Mouse (Mus musculus): ENCODE data around the gene Sort1. TPM values are rescaled to one million over a fixed set of nuclear protein-coding genes. Genes with fewer than 3 reads are reported as not detected.

Gene Sort1
- polyA plus RNA-seq, 1 experiment: 94.4 TPM

DNA sequence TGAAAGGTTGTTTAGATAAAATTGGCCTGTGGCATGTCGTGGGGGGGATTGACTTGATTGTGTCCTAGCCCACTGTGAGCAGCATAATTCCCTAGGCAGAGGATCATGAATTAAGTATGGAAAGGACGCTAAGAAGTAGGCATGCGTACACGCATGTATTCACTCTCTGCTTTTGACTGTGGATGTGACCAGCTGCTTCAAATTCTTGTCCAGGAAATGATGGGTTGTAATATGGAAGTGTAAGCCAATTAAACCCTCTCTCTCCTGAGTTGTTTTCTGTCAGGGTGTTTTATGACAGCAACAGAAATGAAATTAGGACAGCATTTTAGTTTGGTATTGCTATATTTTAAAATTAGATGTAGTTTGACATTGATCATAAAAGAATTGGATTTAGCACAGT lies 41.0 kb downstream of the Sort1 start:
- no peak for DNase-seq
- Histone ChIP-seq H3K4me3 (replicated peaks; ENCODE audit: insufficient read depth, low read depth, low read length) (no peak overlapping the region), H3K27ac (ENCODE audit: insufficient read depth, low read length) (no peak overlapping the region), H3K27me3 (ENCODE audit: control insufficient read depth, insufficient read depth, low read length) (no peaks in the 10 kb centered on the region), H3K4me1 (ENCODE audit: control insufficient read depth, insufficient read depth, low read length) (peaks cover 9% of the 10 kb centered on the region)
- TF ChIP-seq POLR2A (IDR thresholded peaks at IDR 0.05; ENCODE audit: borderline replicate concordance, insufficient read depth, low read length): no peak
- 82% methylated on average over 4 of the region's 4 CpGs for WGBS

DNA sequence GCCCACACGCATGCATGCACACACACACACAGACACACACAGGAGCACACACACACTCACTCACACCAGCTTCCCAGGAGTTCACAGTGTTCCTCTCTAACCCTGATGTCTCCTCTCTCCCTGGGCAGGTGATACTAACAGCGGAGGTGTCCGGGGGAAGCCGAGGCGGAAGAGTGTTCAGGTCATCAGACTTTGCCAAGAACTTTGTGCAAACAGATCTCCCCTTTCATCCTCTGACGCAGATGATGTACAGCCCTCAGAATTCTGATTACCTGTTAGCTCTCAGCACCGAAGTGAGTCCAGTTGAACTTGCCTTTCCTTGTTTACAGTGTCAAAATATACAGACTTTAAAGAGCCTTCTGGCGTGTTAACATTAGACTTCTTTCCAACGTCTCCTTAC lies 41.6 kb downstream of the Sort1 start:
- peaks cover 9% of the 10 kb centered on the region for H3K4me1 ChIP-seq (ENCODE audit: control insufficient read depth, insufficient read depth, low read length)
- TF ChIP-seq POLR2A (IDR thresholded peaks at IDR 0.05; ENCODE audit: borderline replicate concordance, insufficient read depth, low read length) (no peak), CTCF (IDR thresholded peaks at IDR 0.05; ENCODE audit: borderline replicate concordance, insufficient read depth, low read depth, low read length) (no peak)
- WGBS: 96% methylated on average over 9 of the region's 9 CpGs

DNA sequence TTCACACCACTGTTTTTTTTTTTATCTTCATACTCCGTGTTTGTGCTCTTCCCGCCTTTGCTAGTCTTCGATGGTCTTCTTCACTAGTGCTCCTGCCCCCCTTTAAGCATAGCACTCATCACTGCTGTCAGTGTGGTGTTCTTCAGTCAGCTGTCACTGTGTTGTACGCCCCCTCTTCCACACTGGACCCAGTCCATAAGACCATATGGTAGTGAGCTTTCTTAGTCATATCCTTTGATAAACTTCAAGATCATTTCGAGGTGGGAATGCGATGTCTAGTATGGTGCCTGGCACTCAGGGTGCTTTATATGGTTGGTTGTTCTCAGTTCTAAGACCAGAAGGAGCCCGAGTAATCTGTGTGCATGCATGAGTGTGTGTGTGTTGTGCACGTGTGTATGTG lies 43.4 kb downstream of the Sort1 start:
- Histone ChIP-seq H3K4me3 (replicated peaks; ENCODE audit: insufficient read depth, low read depth, low read length) (no peak overlapping the region), H3K27me3 (ENCODE audit: control insufficient read depth, insufficient read depth, low read length) (no peaks in the 10 kb centered on the region), H3K4me1 (ENCODE audit: control insufficient read depth, insufficient read depth, low read length) (peaks cover 9% of the 10 kb centered on the region), H3K27ac (ENCODE audit: insufficient read depth, low read length) (no peak overlapping the region)
- DNase-seq: no peak
- 54% methylated on average over 8 of the region's 8 CpGs for WGBS
- no peak for TF ChIP-seq POLR2A (IDR thresholded peaks at IDR 0.05; ENCODE audit: borderline replicate concordance, insufficient read depth, low read length)
- no peak for TF ChIP-seq CTCF (IDR thresholded peaks at IDR 0.05; ENCODE audit: borderline replicate concordance, insufficient read depth, low read depth, low read length)

More for the DNA sequence above, 41.6 kb downstream of the Sort1 start:
- DNase-seq: no peak
- no peak overlapping the region for H3K27ac ChIP-seq (ENCODE audit: insufficient read depth, low read length)
- no peak overlapping the region for H3K4me3 ChIP-seq (replicated peaks; ENCODE audit: insufficient read depth, low read depth, low read length)
- H3K27me3 ChIP-seq (ENCODE audit: control insufficient read depth, insufficient read depth, low read length): no peaks in the 10 kb centered on the region

DNA sequence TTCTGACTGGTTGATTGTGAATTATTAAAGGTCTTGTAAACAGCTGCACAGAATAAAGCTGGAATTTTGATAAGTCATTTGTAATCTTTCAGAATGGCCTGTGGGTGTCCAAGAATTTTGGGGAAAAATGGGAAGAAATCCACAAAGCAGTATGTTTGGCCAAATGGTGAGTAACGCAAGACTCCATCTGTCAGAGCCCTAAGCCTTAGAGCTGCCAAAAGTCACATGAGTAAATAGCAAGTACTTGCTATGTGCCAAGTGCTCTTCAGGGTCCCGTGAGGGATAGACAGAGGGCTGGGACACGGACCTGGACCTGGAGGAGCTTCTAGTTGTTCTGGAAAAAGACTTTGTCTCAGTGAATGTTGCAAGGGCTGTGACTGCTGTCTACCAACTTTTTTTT lies 44.0 kb downstream of the Sort1 start:
- Histone ChIP-seq H3K4me3 (replicated peaks; ENCODE audit: insufficient read depth, low read depth, low read length) (no peak overlapping the region), H3K4me1 (ENCODE audit: control insufficient read depth, insufficient read depth, low read length) (peaks cover 9% of the 10 kb centered on the region), H3K27me3 (ENCODE audit: control insufficient read depth, insufficient read depth, low read length) (no peaks in the 10 kb centered on the region), H3K27ac (ENCODE audit: insufficient read depth, low read length) (no peak overlapping the region)
- WGBS: 10% methylated on average over 3 of the region's 3 CpGs
- TF ChIP-seq POLR2A (IDR thresholded peaks at IDR 0.05; ENCODE audit: borderline replicate concordance, insufficient read depth, low read length) (no peak), CTCF (IDR thresholded peaks at IDR 0.05; ENCODE audit: borderline replicate concordance, insufficient read depth, low read depth, low read length) (no peak)
- DNase-seq: peak in 1 of 2 experiments; percentile 49

DNA sequence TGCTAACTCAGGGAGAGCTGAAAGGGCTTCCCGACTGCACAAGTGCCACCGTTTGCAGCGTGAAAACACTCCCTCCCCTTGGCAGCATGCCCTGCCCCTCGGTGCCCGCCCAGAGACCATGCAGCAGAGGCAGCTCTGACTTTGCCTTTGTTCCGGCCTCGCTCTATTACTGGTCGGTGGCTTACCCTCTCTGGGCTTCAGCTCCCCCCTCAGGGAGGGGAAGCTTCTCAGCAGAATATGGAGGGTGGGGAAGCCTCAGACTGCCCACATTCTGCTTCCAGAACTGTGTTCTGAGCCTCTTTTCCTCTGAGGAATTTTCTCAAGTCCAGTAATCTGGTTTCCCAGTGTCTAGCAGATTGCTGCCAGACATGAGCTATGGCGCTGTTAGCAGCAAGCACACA lies 44.6 kb downstream of the Sort1 start:
- H3K4me1 ChIP-seq (ENCODE audit: control insufficient read depth, insufficient read depth, low read length): peaks cover 9% of the 10 kb centered on the region
- DNase-seq: peak; percentile 34 to 43
- WGBS: 18% methylated on average over 9 of the region's 9 CpGs
- no peak overlapping the region for H3K4me3 ChIP-seq (replicated peaks; ENCODE audit: insufficient read depth, low read depth, low read length)
- TF ChIP-seq CTCF (IDR thresholded peaks at IDR 0.05; ENCODE audit: borderline replicate concordance, insufficient read depth, low read depth, low read length) (no peak), POLR2A (IDR thresholded peaks at IDR 0.05; ENCODE audit: borderline replicate concordance, insufficient read depth, low read length) (no peak)
- no peak overlapping the region for H3K27ac ChIP-seq (ENCODE audit: insufficient read depth, low read length)
- no peaks in the 10 kb centered on the region for H3K27me3 ChIP-seq (ENCODE audit: control insufficient read depth, insufficient read depth, low read length)

- Histone ChIP-seq H3K4me1 (ENCODE audit: control insufficient read depth, insufficient read depth, low read length) (peaks cover 9% of the 10 kb centered on the region), H3K27ac (ENCODE audit: insufficient read depth, low read length) (no peak overlapping the region), H3K27me3 (ENCODE audit: control insufficient read depth, insufficient read depth, low read length) (no peaks in the 10 kb centered on the region), H3K4me3 (replicated peaks; ENCODE audit: insufficient read depth, low read depth, low read length) (no peak overlapping the region)
- TF ChIP-seq CTCF (IDR thresholded peaks at IDR 0.05; ENCODE audit: borderline replicate concordance, insufficient read depth, low read depth, low read length) (no peak), POLR2A (IDR thresholded peaks at IDR 0.05; ENCODE audit: borderline replicate concordance, insufficient read depth, low read length) (no peak)
- 89% methylated on average over 6 of the region's 6 CpGs for WGBS
- DNase-seq: no peak
Measured at GRCm38 (mm10) chr3:108330812-108331211, 46.9 kb downstream of the Sort1 start.

DNA sequence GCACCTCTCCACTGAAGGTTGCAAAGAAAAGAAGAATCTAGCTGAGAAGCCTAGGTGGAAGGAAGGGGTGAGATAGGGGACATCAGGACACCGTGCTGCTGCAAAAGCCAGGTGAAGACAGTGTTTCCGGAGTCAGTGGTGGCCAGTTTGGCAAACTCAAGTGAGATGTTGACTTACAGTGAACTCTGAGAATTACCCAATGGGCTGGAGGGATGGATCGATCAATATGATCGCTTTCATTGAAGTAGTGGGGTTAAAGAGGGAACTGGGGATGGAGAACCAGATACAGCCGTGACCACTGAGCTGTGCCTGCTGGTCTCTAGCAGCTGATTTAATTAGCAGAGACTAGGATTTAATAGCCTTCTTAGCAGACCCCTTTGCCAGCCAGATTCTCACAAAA lies 53.0 kb downstream of the Sort1 start:
- WGBS: 96% methylated on average over 5 of the region's 5 CpGs
- no peak for TF ChIP-seq CTCF (IDR thresholded peaks at IDR 0.05; ENCODE audit: borderline replicate concordance, insufficient read depth, low read depth, low read length)
- no peak overlapping the region for H3K27ac ChIP-seq (ENCODE audit: insufficient read depth, low read length)

GRCm38 (mm10) chr3:108341040-108341439 lies 57.2 kb downstream of the Sort1 start:
- WGBS: 93% methylated on average over 2 of the region's 2 CpGs
- no peak for DNase-seq
- Histone ChIP-seq H3K4me3 (replicated peaks; ENCODE audit: insufficient read depth, low read depth, low read length) (no peak overlapping the region), H3K4me1 (ENCODE audit: control insufficient read depth, insufficient read depth, low read length) (no peaks in the 10 kb centered on the region), H3K27ac (ENCODE audit: insufficient read depth, low read length) (no peak overlapping the region), H3K27me3 (ENCODE audit: control insufficient read depth, insufficient read depth, low read length) (no peaks in the 10 kb centered on the region)
- no peak for TF ChIP-seq CTCF (IDR thresholded peaks at IDR 0.05; ENCODE audit: borderline replicate concordance, insufficient read depth, low read depth, low read length)
- TF ChIP-seq POLR2A (IDR thresholded peaks at IDR 0.05; ENCODE audit: borderline replicate concordance, insufficient read depth, low read length): no peak

More for the DNA sequence above, 53.0 kb downstream of the Sort1 start:
- Histone ChIP-seq H3K4me1 (ENCODE audit: control insufficient read depth, insufficient read depth, low read length) (no peaks in the 10 kb centered on the region), H3K27me3 (ENCODE audit: control insufficient read depth, insufficient read depth, low read length) (no peaks in the 10 kb centered on the region), H3K4me3 (replicated peaks; ENCODE audit: insufficient read depth, low read depth, low read length) (no peak overlapping the region)
- DNase-seq: no peak

Measured in cerebellum, adult 2 months (tissue).